Mouse (Mus musculus): ENCODE measurements at regions not wholly inside any gene's neighbourhood (a gene's known extent, or its start where the extent isn't known, plus 50 kb on each side); places are given as distances from the start of the nearest gene placed in this dataset.

- no peak for DNase-seq
Observed at GRCm38 (mm10) chr10:91300067-91300466, 119.0 kb upstream of the Tmpo start.

GRCm38 (mm10) chr10:91297792-91298460, 116.8 kb upstream of the Tmpo start:
- DNase-seq = peak; percentile 37

GRCm38 (mm10) chr10:91295345-91295744, 114.2 kb upstream of the Tmpo start:
- DNase-seq = no peak

- no peak for DNase-seq
Observed at GRCm38 (mm10) chr10:91293226-91293625, 112.1 kb upstream of the Tmpo start.

- no peak for DNase-seq
Observed at GRCm38 (mm10) chr10:91284259-91284658, 103.1 kb upstream of the Tmpo start.

GRCm38 (mm10) chr10:91270955-91271741, 90.0 kb upstream of the Tmpo start:
- peak; percentile 79 for DNase-seq

GRCm38 (mm10) chr10:91270268-91270954, 89.3 kb upstream of the Tmpo start:
- peak; percentile 8 for DNase-seq

GRCm38 (mm10) chr10:91267886-91268285, 86.8 kb upstream of the Tmpo start:
- no peak for DNase-seq

- DNase-seq = no peak
Observed at GRCm38 (mm10) chr10:91260416-91260815, 79.3 kb upstream of the Tmpo start.

GRCm38 (mm10) chr10:91249681-91250195, 68.6 kb upstream of the Tmpo start:
- no peak for DNase-seq

GRCm38 (mm10) chr10:91244297-91244696, 63.2 kb upstream of the Tmpo start:
- DNase-seq = no peak

- DNase-seq = no peak
Observed at GRCm38 (mm10) chr10:91242491-91243046, 61.5 kb upstream of the Tmpo start.

GRCm38 (mm10) chr10:91241611-91242005, 60.5 kb upstream of the Tmpo start:
- DNase-seq = no peak

GRCm38 (mm10) chr10:91240856-91241610, 59.9 kb upstream of the Tmpo start:
- no peak for DNase-seq

GRCm38 (mm10) chr10:91240320-91240719, 59.2 kb upstream of the Tmpo start:
- DNase-seq = no peak

GRCm38 (mm10) chr10:91236844-91237243, 55.7 kb upstream of the Tmpo start:
- DNase-seq = no peak

- DNase-seq = no peak
Observed at GRCm38 (mm10) chr10:91234709-91235108, 53.6 kb upstream of the Tmpo start.

Data from right cerebral cortex, postnatal 25 days (tissue).